Mouse (Mus musculus) neural tube, embryonic 15.5 days (tissue): ENCODE data around the gene Htr5b. TPM values are rescaled to one million over a fixed set of nuclear protein-coding genes. Genes with fewer than 3 reads are reported as not detected.

Experiments used
- ATAC-seq: fragments of 200-750 bp; cut with Nextera tagmentation; 2 replicates; pipeline ENCODE4 v1.8.0; 2017; ENCODE audit warnings: mild to moderate bottlenecking, moderate TSS enrichment, moderate library complexity; ENCODE audit not compliant: low FRiP score
- H3K27ac ChIP-seq: fragments of 300-500 bp; sonication (generic); replicated peaks from 2 replicates; pipeline ENCODE4 v1.5.1; 2015; ENCODE audit warnings: mild to moderate bottlenecking, inconsistent platforms
- H3K27me3 ChIP-seq: fragments of 300-500 bp; sonication (generic); replicated peaks from 2 replicates; pipeline ENCODE4 v1.6.1; 2015; ENCODE audit warnings: inconsistent platforms
- H3K36me3 ChIP-seq: fragments of 300-500 bp; sonication (generic); 2 replicates; pipeline ENCODE4 v1.6.1; 2015; ENCODE audit warnings: inconsistent platforms
- H3K4me1 ChIP-seq: fragments of 300-500 bp; sonication (generic); 2 replicates; pipeline ENCODE4 v1.6.1; 2015; ENCODE audit warnings: inconsistent platforms
- H3K4me2 ChIP-seq: fragments of 300-500 bp; sonication (generic); 2 replicates; pipeline ENCODE4 v1.6.1; 2015; ENCODE audit warnings: inconsistent platforms, mild to moderate bottlenecking, moderate library complexity
- H3K4me3 ChIP-seq: fragments of 300-500 bp; sonication (generic); replicated peaks from 2 replicates; pipeline ENCODE4 v1.5.1; 2015; ENCODE audit warnings: mild to moderate bottlenecking, inconsistent platforms
- H3K9ac ChIP-seq: fragments of 300-500 bp; sonication (generic); replicated peaks from 2 replicates; pipeline ENCODE4 v1.6.1; 2015; ENCODE audit warnings: mild to moderate bottlenecking, inconsistent platforms
- H3K9me3 ChIP-seq: fragments of 300-500 bp; sonication (generic); replicated peaks from 2 replicates; pipeline ENCODE4 v1.6.1; 2016; ENCODE audit warnings: inconsistent platforms
- WGBS: fragments of 180-500 bp; shearing (Covaris S2); methylation state at CpG from one replicate; pipeline ENCODE4 v1.1.7; 2015; ENCODE audit warnings: mixed read lengths; 5-methylcytosine and 5-hydroxymethylcytosine counted together
- polyA plus RNA-seq: library from polyadenylated mRNA; unstranded; fragments of >200 nt; fragmentation: Nextera tagmentation; extraction: Ambion mirVana; gene quantifications from 2 replicates; pipeline ENCODE4 v1.2.1, GENCODE M21; 2015

The Htr5b gene
- polyA plus RNA-seq, 1 experiment from 2014 or later: 1.4 TPM

- Histone ChIP-seq H3K4me1 (no peaks in the 10 kb centered on the region), H3K27me3 (no peaks in the 10 kb centered on the region), H3K9me3 (no peaks in the 10 kb centered on the region), H3K4me2 (no peak overlapping the region), H3K36me3 (peaks cover 68% of the 10 kb centered on the region), H3K27ac (no peak overlapping the region), H3K9ac (no peak overlapping the region), H3K4me3 (no peak overlapping the region)
- 93% methylated on average over 5 of the region's 5 CpGs for whole genome bisulfite sequencing
- ATAC-seq: no peak
These were observed 48.9 kb downstream of the Htr5b start for GRCm38 (mm10) chr1:121479403-121479802.

GRCm38 (mm10) chr1:121478284-121478980 is 49.8 kb downstream of the Htr5b start:
- Histone ChIP-seq H3K4me2 (no peak overlapping the region), H3K27me3 (no peaks in the 10 kb centered on the region), H3K4me1 (no peaks in the 10 kb centered on the region), H3K27ac (no peak overlapping the region), H3K9ac (no peak overlapping the region), H3K9me3 (no peaks in the 10 kb centered on the region), H3K4me3 (no peak overlapping the region), H3K36me3 (peaks cover 67% of the 10 kb centered on the region)
- ATAC-seq: no peak
- 91% methylated on average over 12 of the region's 12 CpGs for WGBS

- whole genome bisulfite sequencing: 96% methylated on average over 5 of the region's 5 CpGs
- H3K4me3 ChIP-seq: no peak overlapping the region
- no peak overlapping the region for H3K27ac ChIP-seq
- H3K4me2 ChIP-seq: no peak overlapping the region
- no peaks in the 10 kb centered on the region for H3K4me1 ChIP-seq
- ATAC-seq: no peak
- no peaks in the 10 kb centered on the region for H3K9me3 ChIP-seq
- no peaks in the 10 kb centered on the region for H3K27me3 ChIP-seq
- peaks cover 60% of the 10 kb centered on the region for H3K36me3 ChIP-seq
- no peak overlapping the region for H3K9ac ChIP-seq
These were observed 50.5 kb downstream of the Htr5b start for GRCm38 (mm10) chr1:121477716-121478115.

GRCm38 (mm10) chr1:121471503-121471902 is 56.8 kb downstream of the Htr5b start:
- 89% methylated on average over 5 of the region's 5 CpGs for WGBS
- no peak overlapping the region for H3K9ac ChIP-seq
- H3K27me3 ChIP-seq: no peaks in the 10 kb centered on the region
- peaks cover 24% of the 10 kb centered on the region for H3K36me3 ChIP-seq
- no peak overlapping the region for H3K4me2 ChIP-seq
- no peaks in the 10 kb centered on the region for H3K9me3 ChIP-seq
- H3K27ac ChIP-seq: no peak overlapping the region
- no peak for ATAC-seq
- H3K4me1 ChIP-seq: no peaks in the 10 kb centered on the region
- no peak overlapping the region for H3K4me3 ChIP-seq

GRCm38 (mm10) chr1:121468271-121468670 is 60.0 kb downstream of the Htr5b start:
- Histone ChIP-seq H3K4me3 (no peak overlapping the region), H3K9ac (no peak overlapping the region), H3K9me3 (no peaks in the 10 kb centered on the region), H3K36me3 (peaks cover 43% of the 10 kb centered on the region), H3K4me2 (no peak overlapping the region), H3K4me1 (no peaks in the 10 kb centered on the region), H3K27me3 (no peaks in the 10 kb centered on the region), H3K27ac (no peak overlapping the region)
- WGBS: 81% methylated on average over 2 of the region's 2 CpGs
- ATAC-seq: no peak

GRCm38 (mm10) chr1:121466276-121466675 is 62.0 kb downstream of the Htr5b start:
- Histone ChIP-seq H3K9ac (no peak overlapping the region), H3K9me3 (no peaks in the 10 kb centered on the region), H3K4me2 (no peak overlapping the region), H3K27ac (no peak overlapping the region), H3K4me3 (no peak overlapping the region), H3K4me1 (no peaks in the 10 kb centered on the region), H3K27me3 (no peaks in the 10 kb centered on the region), H3K36me3 (peaks cover 54% of the 10 kb centered on the region)
- WGBS: 71% methylated on average over 3 of the region's 3 CpGs
- ATAC-seq: no peak

GRCm38 (mm10) chr1:121463806-121464205 is 64.5 kb downstream of the Htr5b start:
- no peak for ATAC-seq
- Histone ChIP-seq H3K4me1 (no peaks in the 10 kb centered on the region), H3K27ac (no peak overlapping the region), H3K9me3 (no peaks in the 10 kb centered on the region), H3K36me3 (peaks cover 52% of the 10 kb centered on the region), H3K9ac (no peak overlapping the region), H3K4me2 (no peak overlapping the region), H3K4me3 (no peak overlapping the region), H3K27me3 (no peaks in the 10 kb centered on the region)
- WGBS: 85% methylated on average over 7 of the region's 7 CpGs

- no peak for ATAC-seq
- H3K9ac ChIP-seq: no peak overlapping the region
- H3K36me3 ChIP-seq: peaks cover 50% of the 10 kb centered on the region
- no peaks in the 10 kb centered on the region for H3K9me3 ChIP-seq
- H3K4me1 ChIP-seq: no peaks in the 10 kb centered on the region
- H3K27ac ChIP-seq: no peak overlapping the region
- no peak overlapping the region for H3K4me2 ChIP-seq
- no peak overlapping the region for H3K4me3 ChIP-seq
- 88% methylated on average over 1 of the region's 1 CpGs for WGBS
- no peaks in the 10 kb centered on the region for H3K27me3 ChIP-seq
These were observed 65.6 kb downstream of the Htr5b start for GRCm38 (mm10) chr1:121462643-121463042.

- Histone ChIP-seq H3K36me3 (peaks cover 53% of the 10 kb centered on the region), H3K4me2 (no peak overlapping the region), H3K4me1 (no peaks in the 10 kb centered on the region), H3K27me3 (no peaks in the 10 kb centered on the region), H3K9ac (no peak overlapping the region), H3K4me3 (no peak overlapping the region), H3K9me3 (no peaks in the 10 kb centered on the region), H3K27ac (no peak overlapping the region)
- no peak for ATAC-seq
- 93% methylated on average over 7 of the region's 7 CpGs for WGBS
These were observed 66.4 kb downstream of the Htr5b start for GRCm38 (mm10) chr1:121461895-121462294.

GRCm38 (mm10) chr1:121460077-121460476 is 68.2 kb downstream of the Htr5b start:
- no peak for ATAC-seq
- H3K4me1 ChIP-seq: no peaks in the 10 kb centered on the region
- no peak overlapping the region for H3K9ac ChIP-seq
- H3K4me3 ChIP-seq: no peak overlapping the region
- H3K27me3 ChIP-seq: no peaks in the 10 kb centered on the region
- no peak overlapping the region for H3K27ac ChIP-seq
- no peaks in the 10 kb centered on the region for H3K9me3 ChIP-seq
- no peak overlapping the region for H3K4me2 ChIP-seq
- 75% methylated on average over 6 of the region's 6 CpGs for WGBS
- H3K36me3 ChIP-seq: peaks cover 46% of the 10 kb centered on the region
